Mouse (Mus musculus) embryonic facial prominence, embryonic 13.5 days (tissue): Measurements from ENCODE around the gene 1810062G17Rik. TPM values are rescaled to one million over a fixed set of nuclear protein-coding genes. Genes with fewer than 3 reads are reported as not detected.
A peak's percentile ranks its signal among the peaks of the same experiment; 100 is the strongest.

ENCODE experiments used
- ATAC-seq: fragments of 200-750 bp; cut with Nextera tagmentation; 2 replicates; pipeline ENCODE4 v1.8.0; 2017; ENCODE audit warnings: low read depth; ENCODE audit not compliant: insufficient number of reproducible peaks, insufficient read depth, low FRiP score, low TSS enrichment
- H3K27ac ChIP-seq: fragments of 300-500 bp; sonication (generic); 2 replicates; pipeline ENCODE4 v1.5.1; 2015; ENCODE audit warnings: moderate library complexity, mild to moderate bottlenecking, inconsistent platforms
- H3K27me3 ChIP-seq: fragments of 300-500 bp; sonication (generic); 2 replicates; pipeline ENCODE4 v1.6.1; 2015; ENCODE audit warnings: mild to moderate bottlenecking, inconsistent platforms
- H3K36me3 ChIP-seq: fragments of 300-500 bp; sonication (generic); 2 replicates; pipeline ENCODE4 v1.6.1; 2015; ENCODE audit warnings: mild to moderate bottlenecking, inconsistent platforms
- H3K4me1 ChIP-seq: fragments of 300-500 bp; sonication (generic); 2 replicates; pipeline ENCODE4 v1.6.1; 2015; ENCODE audit warnings: inconsistent platforms
- H3K4me2 ChIP-seq: fragments of 300-500 bp; sonication (generic); 2 replicates; pipeline ENCODE4 v1.6.1; 2015; ENCODE audit warnings: moderate library complexity, mild to moderate bottlenecking, inconsistent platforms
- H3K4me3 ChIP-seq: fragments of 300-500 bp; sonication (generic); 2 replicates; pipeline ENCODE4 v1.5.1; 2015; ENCODE audit warnings: mild to moderate bottlenecking, inconsistent platforms
- H3K9ac ChIP-seq: fragments of 300-500 bp; sonication (generic); 2 replicates; pipeline ENCODE4 v1.6.1; 2015; ENCODE audit warnings: mild to moderate bottlenecking, inconsistent platforms
- H3K9me3 ChIP-seq: fragments of 300-500 bp; sonication (generic); 2 replicates; pipeline ENCODE4 v1.6.1; 2016; ENCODE audit warnings: inconsistent platforms
- WGBS: fragments of 180-500 bp; shearing (Covaris S2); methylation state at CpG from one replicate; pipeline ENCODE4 v1.1.7; 2015; ENCODE audit warnings: mixed read lengths; 5-methylcytosine and 5-hydroxymethylcytosine counted together
- polyA plus RNA-seq: library from polyadenylated mRNA; unstranded; fragments of >200 nt; fragmentation: Nextera tagmentation; extraction: Ambion mirVana; gene quantifications from 2 replicates; pipeline ENCODE4 v1.2.1, GENCODE M21; 2015

The 1810062G17Rik gene
- polyA plus RNA-seq, 1 experiment from 2014 or later = 1.4 TPM

GRCm38 (mm10) chr3:36480486-36480885, 4.7 kb downstream of the 1810062G17Rik start:
- Histone ChIP-seq H3K9me3 (no peaks in the 10 kb centered on the region), H3K27ac (no peak overlapping the region), H3K27me3 (no peaks in the 10 kb centered on the region), H3K9ac (no peak overlapping the region), H3K4me2 (no peak overlapping the region), H3K4me1 (peaks cover 30% of the 10 kb centered on the region), H3K4me3 (no peak overlapping the region), H3K36me3 (no peaks in the 10 kb centered on the region)
- 86% methylated on average over 2 of the region's 2 CpGs for WGBS
- no peak for ATAC-seq

- H3K4me2 ChIP-seq = peak overlapping the region; percentile 37
- 5% methylated on average over 11 of the region's 11 CpGs for WGBS
- ATAC-seq = 0 out of 2 replicates have a peak, but pooled peaks have one; percentile 38
Measured at GRCm38 (mm10) chr3:36481776-36482193, 6.0 kb downstream of the 1810062G17Rik start.

GRCm38 (mm10) chr3:36482940-36483339, 7.2 kb downstream of the 1810062G17Rik start:
- Histone ChIP-seq H3K9ac (no peak overlapping the region), H3K27ac (no peak overlapping the region), H3K4me2 (no peak overlapping the region), H3K9me3 (no peaks in the 10 kb centered on the region), H3K36me3 (no peaks in the 10 kb centered on the region), H3K4me1 (peaks cover 19% of the 10 kb centered on the region), H3K4me3 (no peak overlapping the region), H3K27me3 (no peaks in the 10 kb centered on the region)
- WGBS = 41% methylated on average over 9 of the region's 9 CpGs
- ATAC-seq = no peak

More at GRCm38 (mm10) chr3:36481776-36482193, 6.0 kb downstream of the 1810062G17Rik start:
- H3K36me3 ChIP-seq = no peaks in the 10 kb centered on the region
- no peaks in the 10 kb centered on the region for H3K27me3 ChIP-seq
- peak overlapping the region; percentile 49; the same call in 1 of the 2 replicates for H3K9ac ChIP-seq
- H3K9me3 ChIP-seq = no peaks in the 10 kb centered on the region
- H3K4me1 ChIP-seq = peaks cover 23% of the 10 kb centered on the region
- peak overlapping the region; percentile 85 for H3K27ac ChIP-seq
- no peak overlapping the region for H3K4me3 ChIP-seq

GRCm38 (mm10) chr3:36484292-36484691, 8.6 kb downstream of the 1810062G17Rik start:
- ATAC-seq = no peak
- Histone ChIP-seq H3K4me3 (no peak overlapping the region), H3K27ac (no peak overlapping the region), H3K9ac (no peak overlapping the region), H3K4me1 (peaks cover 19% of the 10 kb centered on the region), H3K27me3 (no peaks in the 10 kb centered on the region), H3K36me3 (no peaks in the 10 kb centered on the region), H3K4me2 (no peak overlapping the region), H3K9me3 (no peaks in the 10 kb centered on the region)
- 81% methylated on average over 4 of the region's 4 CpGs for whole genome bisulfite sequencing

- ATAC-seq = no peak
- Histone ChIP-seq H3K27me3 (no peaks in the 10 kb centered on the region), H3K36me3 (no peaks in the 10 kb centered on the region), H3K27ac (no peak overlapping the region), H3K9me3 (no peaks in the 10 kb centered on the region), H3K4me3 (no peak overlapping the region), H3K9ac (no peak overlapping the region), H3K4me2 (no peak overlapping the region), H3K4me1 (peaks cover 15% of the 10 kb centered on the region)
- WGBS = 40% methylated on average over 6 of the region's 6 CpGs
Measured at GRCm38 (mm10) chr3:36486176-36486575, 10.4 kb downstream of the 1810062G17Rik start.

- no peak overlapping the region for H3K9ac ChIP-seq
- 89% methylated on average over 6 of the region's 6 CpGs for WGBS
- ATAC-seq = no peak
Measured at GRCm38 (mm10) chr3:36486881-36487280, 11.1 kb downstream of the 1810062G17Rik start.

GRCm38 (mm10) chr3:36488367-36488766, 12.6 kb downstream of the 1810062G17Rik start:
- Histone ChIP-seq H3K27me3 (no peaks in the 10 kb centered on the region), H3K9ac (no peak overlapping the region), H3K27ac (no peak overlapping the region), H3K36me3 (no peaks in the 10 kb centered on the region), H3K4me1 (peaks cover 11% of the 10 kb centered on the region; the same call in 1 of the 2 replicates), H3K9me3 (no peaks in the 10 kb centered on the region), H3K4me3 (no peak overlapping the region), H3K4me2 (no peak overlapping the region)
- WGBS = 79% methylated on average over 1 of the region's 1 CpGs
- ATAC-seq = no peak

More at GRCm38 (mm10) chr3:36486881-36487280, 11.1 kb downstream of the 1810062G17Rik start:
- H3K27ac ChIP-seq = no peak overlapping the region
- no peak overlapping the region for H3K4me2 ChIP-seq
- H3K36me3 ChIP-seq = no peaks in the 10 kb centered on the region
- no peaks in the 10 kb centered on the region for H3K27me3 ChIP-seq
- no peak overlapping the region for H3K4me3 ChIP-seq
- no peaks in the 10 kb centered on the region for H3K9me3 ChIP-seq
- H3K4me1 ChIP-seq = peaks cover 11% of the 10 kb centered on the region

GRCm38 (mm10) chr3:36488899-36489589, 13.3 kb downstream of the 1810062G17Rik start:
- H3K4me3 ChIP-seq = no peak overlapping the region
- H3K27ac ChIP-seq = no peak overlapping the region
- H3K9me3 ChIP-seq = no peaks in the 10 kb centered on the region
- WGBS = 76% methylated on average over 6 of the region's 6 CpGs
- H3K9ac ChIP-seq = no peak overlapping the region
- H3K4me1 ChIP-seq = peaks cover 11% of the 10 kb centered on the region; the same call in 1 of the 2 replicates
- no peaks in the 10 kb centered on the region for H3K36me3 ChIP-seq
- H3K4me2 ChIP-seq = no peak overlapping the region
- no peaks in the 10 kb centered on the region for H3K27me3 ChIP-seq
- ATAC-seq = no peak

GRCm38 (mm10) chr3:36489590-36489910, 13.8 kb downstream of the 1810062G17Rik start:
- no peak for ATAC-seq
- no peaks in the 10 kb centered on the region for H3K27me3 ChIP-seq
- no peak overlapping the region for H3K27ac ChIP-seq
- H3K9ac ChIP-seq = no peak overlapping the region
- H3K36me3 ChIP-seq = no peaks in the 10 kb centered on the region
- WGBS = 95% methylated on average over 1 of the region's 1 CpGs
- no peaks in the 10 kb centered on the region for H3K9me3 ChIP-seq
- H3K4me2 ChIP-seq = no peak overlapping the region
- peaks cover 11% of the 10 kb centered on the region; the same call in 1 of the 2 replicates for H3K4me1 ChIP-seq
- H3K4me3 ChIP-seq = no peak overlapping the region

- H3K36me3 ChIP-seq = no peaks in the 10 kb centered on the region
- no peak overlapping the region for H3K4me2 ChIP-seq
- no peak overlapping the region for H3K27ac ChIP-seq
- no peak for ATAC-seq
- H3K9ac ChIP-seq = no peak overlapping the region
- 88% methylated on average over 5 of the region's 5 CpGs for WGBS
- no peaks in the 10 kb centered on the region for H3K9me3 ChIP-seq
- H3K27me3 ChIP-seq = no peaks in the 10 kb centered on the region
- peaks cover 11% of the 10 kb centered on the region for H3K4me1 ChIP-seq
- H3K4me3 ChIP-seq = no peak overlapping the region
Measured at GRCm38 (mm10) chr3:36491535-36491934, 15.8 kb downstream of the 1810062G17Rik start.

GRCm38 (mm10) chr3:36492716-36493391, 17.1 kb downstream of the 1810062G17Rik start:
- Histone ChIP-seq H3K4me2 (0 out of 2 replicates have a peak overlapping the region, but pooled peaks have one; percentile 5), H3K27ac (peak overlapping the region; percentile 39; the same call in 1 of the 2 replicates)

More at GRCm38 (mm10) chr3:36492716-36493391, 17.1 kb downstream of the 1810062G17Rik start:
- Histone ChIP-seq H3K27me3 (0 out of 2 replicates have a peak, but pooled peaks cover 5% of the 10 kb centered on the region), H3K36me3 (no peaks in the 10 kb centered on the region), H3K9me3 (no peaks in the 10 kb centered on the region), H3K9ac (no peak overlapping the region), H3K4me3 (no peak overlapping the region), H3K4me1 (peaks cover 11% of the 10 kb centered on the region)
- no peak for ATAC-seq
- 58% methylated on average over 9 of the region's 9 CpGs for WGBS
